Mouse (Mus musculus) left cerebral cortex, postnatal 10 days (tissue): ENCODE measurements around the gene Trim62. TPM values are rescaled to one million over a fixed set of nuclear protein-coding genes. Genes with fewer than 3 reads are reported as not detected.

Experiments used
- DNase-seq, 2 experiments: peaks; one replicate each; pipeline ENCODE4 v3.0.0; 2021 to 2022; ENCODE audit warnings: low spot score in 2 of 2, mixed read lengths in 1 of 2; ENCODE audit errors: extremely low spot score in 1 of 2
- intact Hi-C: fragments of 180-260 bp; cut with DNase I; formaldehyde crosslinking; loops from one replicate; pipeline ENCODE4 v1.15.1; 2025
- total RNA-seq, 2 experiments: library from RNA; stranded (reverse); gene quantifications; 2 replicates each; pipeline ENCODE4 v1.2.3; 2021

Gene Trim62
- total RNA-seq, 2 experiments from 2014 or later = 30.2 to 31.2 TPM

DNA sequence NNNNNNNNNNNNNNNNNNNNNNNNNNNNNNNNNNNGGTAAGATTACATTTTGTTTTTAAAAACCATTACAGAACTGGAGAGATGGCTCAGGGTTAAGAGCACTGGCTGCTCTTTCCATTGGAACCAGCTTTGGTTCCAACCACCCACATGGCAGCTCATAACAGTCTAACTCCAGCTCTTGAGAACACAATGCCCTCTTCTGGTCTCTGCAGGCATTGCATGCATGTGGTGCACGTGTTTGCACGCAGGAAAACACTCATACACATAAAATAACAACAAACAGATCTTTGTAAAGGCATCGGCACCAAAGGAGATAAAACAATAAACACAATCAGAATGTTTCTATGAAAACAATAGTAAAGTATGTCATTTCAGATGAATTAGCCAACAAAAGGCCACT, 59.0 kb downstream of the Trim62 start:
- intact Hi-C loops = no loop called here
- no peak for DNase-seq

- intact Hi-C loops = no loop called here
- no peak for DNase-seq
These were observed 63.4 kb downstream of the Trim62 start for GRCm38 (mm10) chr4:128946736-128947135.

GRCm38 (mm10) chr4:128947326-128947933, 64.0 kb downstream of the Trim62 start:
- intact Hi-C loops = no loop called here
- peak in 1 of 2 experiments; percentile 52 for DNase-seq

- intact Hi-C loops = no loop called here
- peak in 1 of 2 experiments; percentile 56 for DNase-seq
These were observed 64.8 kb downstream of the Trim62 start for GRCm38 (mm10) chr4:128948137-128948674.

DNA sequence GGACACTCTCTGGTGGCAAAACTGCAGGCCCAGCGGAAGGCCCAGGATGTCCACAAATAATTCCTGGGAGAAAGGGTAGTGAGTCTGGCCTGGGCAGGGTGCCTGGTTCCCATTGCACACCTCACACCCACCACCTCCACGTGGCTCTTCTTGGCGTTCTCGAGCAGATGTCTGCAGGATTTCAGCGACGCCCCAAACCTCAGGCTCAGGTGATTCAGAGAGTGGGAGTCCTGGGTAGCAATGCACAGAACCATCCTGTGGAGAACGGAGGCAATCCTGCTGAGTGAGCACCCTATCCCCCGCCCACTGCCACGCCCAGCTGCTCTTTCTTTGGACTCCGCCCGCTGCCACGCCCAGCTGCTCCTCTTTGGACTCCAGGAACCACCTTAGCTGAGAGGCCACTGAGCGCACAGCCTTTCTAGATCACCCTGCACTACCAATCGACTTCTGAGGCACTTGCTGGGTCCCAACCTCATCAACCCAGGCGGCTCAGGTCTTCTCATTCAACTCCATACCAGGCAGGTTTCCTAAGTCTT, 66.2 kb downstream of the Trim62 start:
- intact Hi-C loops = no loop called here
- no peak for DNase-seq

DNA sequence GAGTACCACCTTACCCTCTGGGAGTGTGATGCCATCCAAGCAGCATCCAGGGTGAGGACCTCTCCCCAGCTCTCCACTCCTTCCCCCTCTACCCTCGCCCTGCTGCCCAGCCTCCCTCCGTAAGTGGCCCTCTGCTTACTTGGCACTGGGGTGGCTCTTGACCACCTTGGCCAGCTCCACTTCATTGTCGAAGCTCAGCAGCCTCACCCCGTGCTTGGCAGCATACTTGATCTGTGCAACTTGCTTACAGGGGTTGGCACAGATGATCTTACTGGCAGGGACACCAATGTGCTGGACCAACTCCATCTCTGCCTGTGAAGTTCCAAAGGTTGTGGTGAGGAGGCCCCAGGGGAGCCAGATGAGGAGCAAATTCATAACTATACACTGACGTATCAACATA, 67.1 kb downstream of the Trim62 start:
- intact Hi-C loops = no loop called here
- no peak for DNase-seq

GRCm38 (mm10) chr4:128953851-128954250, 70.5 kb downstream of the Trim62 start:
- intact Hi-C loops = no loop called here

GRCm38 (mm10) chr4:128957155-128957911, 74.0 kb downstream of the Trim62 start:
- intact Hi-C loops = loop anchor here (5.0 kb wide), 1 partner anchor 125 kb away; no protein-coding TSS in a partner anchor
- DNase-seq = peak in 1 of 2 experiments; percentile 64

More at GRCm38 (mm10) chr4:128953851-128954250, 70.5 kb downstream of the Trim62 start:
- DNase-seq = no peak

DNA sequence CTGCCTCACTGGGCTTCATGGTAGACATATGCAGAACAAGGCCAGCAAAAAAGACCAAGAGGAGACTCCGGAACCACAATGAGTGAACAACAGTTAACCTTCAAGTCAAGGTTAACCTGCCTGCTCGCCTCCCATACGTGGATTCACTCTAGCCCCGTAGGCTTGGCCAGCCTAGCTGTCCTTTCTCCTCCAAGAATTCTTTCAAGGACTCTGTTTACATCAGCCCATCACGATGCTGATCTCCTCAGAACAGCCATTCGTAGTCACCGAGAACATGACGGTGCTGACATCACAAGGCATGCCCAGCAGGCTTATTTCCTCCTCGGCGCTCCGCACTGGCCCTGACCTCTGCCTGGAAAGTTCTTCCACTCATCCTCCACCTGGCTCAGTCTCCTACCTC, 74.8 kb downstream of the Trim62 start:
- DNase-seq = no peak
- intact Hi-C loops = loop anchor here (5.0 kb wide), 1 partner anchor 124 kb away; no protein-coding TSS in a partner anchor

GRCm38 (mm10) chr4:128958849-128959248, 75.5 kb downstream of the Trim62 start:
- DNase-seq = no peak
- intact Hi-C loops = loop anchor here (5.0 kb wide), 1 partner anchor 123 kb away; no protein-coding TSS in a partner anchor

GRCm38 (mm10) chr4:128959676-128960075, 76.3 kb downstream of the Trim62 start:
- no peak for DNase-seq
- intact Hi-C loops = loop anchor here (5.0 kb wide), 1 partner anchor 123 kb away; no protein-coding TSS in a partner anchor

Other genes with a start within 250 kb of the Trim62 start
- 10 to 100 TPM; 65.1 to 71.4 TPM for gene Phc2, start 228.9 kb upstream of the Trim62 start, total RNA-seq
- under 1 TPM; 0.45 to 0.47 TPM for gene A3galt2, start 128.2 kb upstream of the Trim62 start, total RNA-seq
- 10 to 100 TPM; 43.4 to 45.5 TPM for gene Zfp362, start 77.5 kb upstream of the Trim62 start, total RNA-seq
- gene Azin2, start 78.9 kb downstream of the Trim62 start, total RNA-seq = 10 to 100 TPM; 30.3 to 36.3 TPM
- gene Ak2, start 108.4 kb downstream of the Trim62 start, total RNA-seq = 10 to 100 TPM; 30.5 to 30.7 TPM
- 10 to 100 TPM; 71.6 to 85.4 TPM for gene Rnf19b, start 174.7 kb downstream of the Trim62 start, total RNA-seq
- gene Tmem54, start 222.0 kb downstream of the Trim62 start, total RNA-seq = not detected
- 100 to 1,000 TPM; 441 to 451 TPM for gene Hpca, start 238.5 kb downstream of the Trim62 start, total RNA-seq